In the genomic region with DNA sequence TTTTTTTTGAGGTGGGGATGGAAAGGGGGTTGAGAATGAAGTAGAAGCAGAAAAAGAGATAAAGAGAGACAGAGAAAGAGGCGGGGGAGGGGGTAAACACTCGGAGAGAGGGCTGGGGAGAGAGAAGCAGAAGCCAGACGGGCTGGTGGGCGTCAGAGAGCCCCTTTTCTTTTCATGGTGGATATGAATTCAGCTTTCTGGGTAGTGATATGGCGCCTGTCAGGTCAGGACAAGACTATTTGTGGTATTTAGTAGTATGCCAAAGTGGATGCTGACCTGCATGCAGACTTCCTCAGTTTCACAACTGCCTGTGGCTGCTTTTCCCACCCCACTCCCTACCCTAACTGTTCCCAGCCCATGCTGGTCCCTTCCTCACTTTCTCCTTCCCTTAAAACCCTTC, we compare ENCODE assay signal across 19 mouse cellular contexts. TPM values are rescaled to one million over a fixed set of nuclear protein-coding genes. Genes with fewer than 3 reads are reported as not detected.
"Had no signal": no experiment of that assay in that cellular context is flagged by ENCODE, and none has a peak within 500 bp of the region (broad histone marks: within the 10 kb centered on the region; RNA-seq: fewer than 3 reads in every experiment).

No protein-coding gene starts in this region.

- DNase-seq: kidney, adult 2 months; kidney, postnatal 25 days; lung, adult 2 months; lung, postnatal 36 days; spleen, adult 18-20 months; thymus, adult 2 months; thymus, postnatal 25 days had no signal

- H3K27ac ChIP-seq: kidney, embryonic 15.5 days; left cerebral cortex, adult 2 months; limb, embryonic 10.5 days; liver, embryonic 15.5 days; midbrain, embryonic 12.5 days had no signal

- H3K9me3 ChIP-seq: kidney, embryonic 15.5 days; limb, embryonic 10.5 days; liver, embryonic 15.5 days; midbrain, embryonic 12.5 days had no signal

- H3K9ac ChIP-seq: kidney, embryonic 15.5 days; liver, embryonic 15.5 days; midbrain, embryonic 12.5 days had no signal

- ATAC-seq: lung, postnatal 0 days had no signal

- H3K36me3 ChIP-seq: kidney, embryonic 15.5 days; limb, embryonic 10.5 days; liver, embryonic 15.5 days; midbrain, embryonic 12.5 days had no signal

- H3K4me3 ChIP-seq: left cerebral cortex, adult 2 months; liver, embryonic 15.5 days had no signal

RNA-seq across cellular contexts. Expression of a gene that starts 1.7 kb away (rescaled TPM):
- total RNA-seq: layer of hippocampus, postnatal 25 days; left cerebral cortex, adult 2 months; left cerebral cortex, postnatal 14 days; megakaryocyte progenitor cell, adult 5-6 weeks; midbrain, postnatal 0 days had no signal
- polyA plus RNA-seq: limb, embryonic 14.5 days; lung, adult 2 months; lung, postnatal 0 days; midbrain, embryonic 12.5 days; midbrain, postnatal 0 days; neural tube, embryonic 11.5 days; thymus, adult 2 months had no signal
